Mouse (Mus musculus): ENCODE measurements around the gene R3hcc1l.

GRCm38 (mm10) chr19:42609716-42610115 is 91.2 kb downstream of the R3hcc1l start:
- TF ChIP-seq CTCF (IDR thresholded peaks at IDR 0.05; ENCODE audit: insufficient read depth, low read length) = no peak
- no peak for TF ChIP-seq POLR2A (IDR thresholded peaks at IDR 0.05; ENCODE audit: borderline replicate concordance, extremely low read depth, low read depth, low read length)
